31 mouse cellular contexts compared by ENCODE assay signal in genomic region chrX:94378734-94379133, GRCm38 (mm10). TPM values are rescaled to one million over a fixed set of nuclear protein-coding genes. Genes with fewer than 3 reads are reported as not detected.
DNase-seq lines count a peak whose midpoint lies in the region; ATAC-seq and TF ChIP-seq lines count a peak whose summit lies in the region.
"Had no signal": no experiment of that assay in that cellular context is flagged by ENCODE, and none has a peak within 500 bp of the region (broad histone marks: within the 10 kb centered on the region; RNA-seq: fewer than 3 reads in every experiment).

No protein-coding gene starts in this region.

- H3K4me2 ChIP-seq in heart, embryonic 13.5 days = no peak overlapping the region
- no peak overlapping the region for H3K4me2 ChIP-seq in liver, embryonic 11.5 days
- no peak overlapping the region for H3K4me2 ChIP-seq in liver, postnatal 0 days (ENCODE audit: low read depth, low read length)
- H3K4me2 ChIP-seq in midbrain, embryonic 16.5 days (ENCODE audit: low read length) = no peak overlapping the region
- H3K4me2 ChIP-seq: embryonic facial prominence, embryonic 13.5 days; heart, embryonic 11.5 days; hindbrain, embryonic 13.5 days; neural tube, embryonic 12.5 days had no signal

- H3K9me3 ChIP-seq in heart, embryonic 13.5 days = no peaks in the 10 kb centered on the region
- H3K9me3 ChIP-seq in liver, embryonic 11.5 days (ENCODE audit: control insufficient read depth, low read length) = no peaks in the 10 kb centered on the region
- no peaks in the 10 kb centered on the region for H3K9me3 ChIP-seq in liver, postnatal 0 days (ENCODE audit: low read length)
- H3K9me3 ChIP-seq in midbrain, embryonic 16.5 days (replicated peaks; ENCODE audit: control insufficient read depth, low read length, poor library complexity, severe bottlenecking) = no peaks in the 10 kb centered on the region
- H3K9me3 ChIP-seq: embryonic facial prominence, embryonic 13.5 days; forebrain, embryonic 10.5 days; hindbrain, embryonic 13.5 days; neural tube, embryonic 12.5 days had no signal

- intact Hi-C loops in heart, adult 2 months (cut with DNase I) = no loop called here

- no peak for TF ChIP-seq CTCF in heart, adult 2 months (IDR thresholded peaks at IDR 0.05)
- no peak for TF ChIP-seq CTCF in liver, postnatal 0 days (IDR thresholded peaks at IDR 0.05; ENCODE audit: low read depth)

- peaks cover 20% of the 10 kb centered on the region for H3K36me3 ChIP-seq in heart, embryonic 13.5 days
- H3K36me3 ChIP-seq in heart, adult 2 months (ENCODE audit: control insufficient read depth, insufficient read depth, low read length) = no peaks in the 10 kb centered on the region
- no peaks in the 10 kb centered on the region; the same call in 1 of the 2 replicates for H3K36me3 ChIP-seq in liver, embryonic 11.5 days (ENCODE audit: control insufficient read depth, insufficient read depth, low read length)
- H3K36me3 ChIP-seq in liver, postnatal 0 days (replicated peaks; ENCODE audit: insufficient read depth, low read length) = 0 out of 2 replicates have a peak, but pooled peaks cover 4% of the 10 kb centered on the region
- no peaks in the 10 kb centered on the region for H3K36me3 ChIP-seq in midbrain, embryonic 16.5 days (ENCODE audit: control insufficient read depth, insufficient read depth, low read length)
- H3K36me3 ChIP-seq: neural tube, embryonic 12.5 days had no signal

- no peak for TF ChIP-seq EP300 in heart, adult 2 months (IDR thresholded peaks at IDR 0.05; ENCODE audit: insufficient read depth, low read depth, low read length)
- no peak for TF ChIP-seq EP300 in liver, postnatal 0 days (IDR thresholded peaks at IDR 0.05; ENCODE audit: low read depth)

- no peak for ATAC-seq in heart, embryonic 13.5 days (ENCODE audit: extremely low read depth, insufficient number of reproducible peaks, low FRiP score, low TSS enrichment)
- 0 out of 2 replicates have a peak, but pooled peaks have one; percentile 36 for ATAC-seq in liver, embryonic 11.5 days (replicated peaks; ENCODE audit: low FRiP score)
- no peak for ATAC-seq in liver, postnatal 0 days
- peak; percentile 69; the same call in 1 of the 2 replicates for ATAC-seq in megakaryocyte progenitor cell, adult 5-6 weeks (replicated peaks; ENCODE audit: poor library complexity)
- ATAC-seq in midbrain, embryonic 16.5 days = peak; percentile 64; the same call in 1 of the 2 replicates
- ATAC-seq: forebrain, embryonic 16.5 days; intestine, postnatal 0 days; lung, postnatal 0 days had no signal

- no peak overlapping the region for H3K4me3 ChIP-seq in heart, embryonic 13.5 days
- no peak overlapping the region for H3K4me3 ChIP-seq in heart, adult 2 months
- H3K4me3 ChIP-seq in liver, embryonic 11.5 days (ENCODE audit: low read depth, low read length) = no peak overlapping the region
- no peak overlapping the region for H3K4me3 ChIP-seq in liver, postnatal 0 days (ENCODE audit: low read depth, low read length)
- H3K4me3 ChIP-seq in midbrain, embryonic 16.5 days (ENCODE audit: low read depth, low read length) = no peak overlapping the region
- H3K4me3 ChIP-seq: embryonic facial prominence, embryonic 13.5 days; forebrain, embryonic 10.5 days; hindbrain, embryonic 13.5 days; myocyte; neural tube, embryonic 12.5 days had no signal

- peak overlapping the region; percentile 48; the same call in 1 of the 2 replicates for H3K27ac ChIP-seq in heart, embryonic 13.5 days (replicated peaks)
- H3K27ac ChIP-seq in heart, adult 2 months = no peak overlapping the region
- H3K27ac ChIP-seq in liver, embryonic 11.5 days (ENCODE audit: low read depth, low read length) = no peak overlapping the region
- H3K27ac ChIP-seq in liver, postnatal 0 days (ENCODE audit: low read depth) = no peak overlapping the region
- no peak overlapping the region for H3K27ac ChIP-seq in midbrain, embryonic 16.5 days (ENCODE audit: low read length)
- H3K27ac ChIP-seq: embryonic facial prominence, embryonic 13.5 days; forebrain, embryonic 10.5 days; hindbrain, embryonic 13.5 days; neural tube, embryonic 12.5 days had no signal

- no peak for DNase-seq in heart, adult 2 months
- DNase-seq in liver, embryonic 11.5 days (ENCODE audit: low spot score) = no peak
- DNase-seq in liver, postnatal 0 days = no peak
- DNase-seq in right cerebral cortex, postnatal 36 days (ENCODE audit: low spot score in 2 of 2) = no peak
- DNase-seq: adrenal gland, postnatal 25 days; cerebellum, adult 18-20 months; cerebellum, postnatal 10 days; heart, postnatal 14 days; kidney, postnatal 25 days; lung, postnatal 4 days; right cerebral cortex, adult 18-20 months; right cerebral cortex, postnatal 4 days; thymus, adult 2 months; thymus, postnatal 36 days had no signal

- TF ChIP-seq POLR2A in heart, adult 2 months (IDR thresholded peaks at IDR 0.05; ENCODE audit: insufficient read depth, low read depth, low read length) = no peak

- no peaks in the 10 kb centered on the region for H3K79me2 ChIP-seq in heart, adult 2 months (replicated peaks; ENCODE audit: control insufficient read depth, insufficient read depth, low read length)

- no peak overlapping the region for H3K9ac ChIP-seq in heart, embryonic 13.5 days
- H3K9ac ChIP-seq in heart, adult 2 months (ENCODE audit: low read depth, low read length) = no peak overlapping the region
- H3K9ac ChIP-seq in liver, embryonic 11.5 days (ENCODE audit: low read depth, low read length) = no peak overlapping the region
- no peak overlapping the region for H3K9ac ChIP-seq in liver, postnatal 0 days (replicated peaks)
- H3K9ac ChIP-seq in midbrain, embryonic 16.5 days (ENCODE audit: low read depth, low read length) = no peak overlapping the region
- H3K9ac ChIP-seq: embryonic facial prominence, embryonic 13.5 days; hindbrain, embryonic 13.5 days; neural tube, embryonic 12.5 days had no signal

- peaks cover 55% of the 10 kb centered on the region for H3K27me3 ChIP-seq in heart, embryonic 13.5 days (replicated peaks)
- no peaks in the 10 kb centered on the region for H3K27me3 ChIP-seq in heart, adult 2 months (ENCODE audit: control insufficient read depth, insufficient read depth, low read length)
- H3K27me3 ChIP-seq in liver, embryonic 11.5 days (replicated peaks; ENCODE audit: control insufficient read depth, insufficient read depth, low read length) = peaks cover 7% of the 10 kb centered on the region
- H3K27me3 ChIP-seq in liver, postnatal 0 days (ENCODE audit: insufficient read depth, low read length) = no peaks in the 10 kb centered on the region
- peaks cover 7% of the 10 kb centered on the region for H3K27me3 ChIP-seq in midbrain, embryonic 16.5 days (ENCODE audit: control insufficient read depth, insufficient read depth, low read depth, low read length)
- H3K27me3 ChIP-seq: neural tube, embryonic 12.5 days had no signal

- peaks cover 3% of the 10 kb centered on the region; the same call in 1 of the 2 replicates for H3K4me1 ChIP-seq in heart, embryonic 13.5 days
- H3K4me1 ChIP-seq in heart, adult 2 months (ENCODE audit: control insufficient read depth, insufficient read depth, low read length) = no peaks in the 10 kb centered on the region
- H3K4me1 ChIP-seq in liver, embryonic 11.5 days (replicated peaks; ENCODE audit: control insufficient read depth, insufficient read depth, low read length) = no peaks in the 10 kb centered on the region
- no peaks in the 10 kb centered on the region for H3K4me1 ChIP-seq in liver, postnatal 0 days (ENCODE audit: insufficient read depth)
- no peaks in the 10 kb centered on the region for H3K4me1 ChIP-seq in midbrain, embryonic 16.5 days (ENCODE audit: control insufficient read depth, insufficient read depth, low read length)
- H3K4me1 ChIP-seq: embryonic facial prominence, embryonic 13.5 days; forebrain, embryonic 10.5 days; hindbrain, embryonic 13.5 days; neural tube, embryonic 12.5 days had no signal

- 60% methylated on average over 5 of the region's 5 CpGs for WGBS in heart, embryonic 13.5 days
- 80% methylated on average over 5 of the region's 5 CpGs for WGBS in heart, adult 2 months
- 70% methylated on average over 5 of the region's 5 CpGs for whole genome bisulfite sequencing in liver, embryonic 11.5 days
- WGBS in liver, postnatal 0 days (ENCODE audit: insufficient replicate concordance) = 76% methylated on average over 5 of the region's 5 CpGs
- WGBS in midbrain, embryonic 16.5 days = 64% methylated on average over 5 of the region's 5 CpGs

RNA-seq across cellular contexts. Expression of gene Apoo, which starts 11.8 kb away (rescaled TPM):
- polyA plus RNA-seq in heart, embryonic 13.5 days (2015; fragmentation: Nextera tagmentation; extraction: Ambion mirVana) = 179 and 192 TPM in 2 replicates
- total RNA-seq in heart, adult 2 months (2021) = 100 to 1,000 TPM; 183 to 262 TPM
- 69.0 and 121 TPM in 2 replicates for polyA plus RNA-seq in heart, adult 2 months (2012; rRNA removed)
- 73.9 and 74.6 TPM in 2 replicates for polyA plus RNA-seq in liver, embryonic 11.5 days (2014; fragmentation: Nextera tagmentation; extraction: Ambion mirVana)
- 49.7 and 52.9 TPM in 2 replicates for polyA plus RNA-seq in liver, postnatal 0 days (2015; fragmentation: Nextera tagmentation; extraction: Ambion mirVana)
- total RNA-seq in megakaryocyte progenitor cell, adult 5-6 weeks (2015) = 41.3 and 41.5 TPM in 2 replicates
- total RNA-seq in megakaryocyte progenitor cell, adult 5-6 weeks (2017) = 20.8 and 21.5 TPM in 2 replicates
- polyA plus RNA-seq in midbrain, embryonic 16.5 days (2015; fragmentation: Nextera tagmentation; extraction: Ambion mirVana) = 121 and 122 TPM in 2 replicates

RNA-seq across cellular contexts. Expression of gene Fam90a1b, which starts 12.2 kb away (rescaled TPM):
- 0.11 TPM in 1 of 2 replicates, not detected in the other for polyA plus RNA-seq in heart, embryonic 13.5 days (2015; fragmentation: Nextera tagmentation; extraction: Ambion mirVana)
- not detected for total RNA-seq in heart, adult 2 months (2021)
- not detected in 2 replicates for polyA plus RNA-seq in heart, adult 2 months (2012; rRNA removed)
- polyA plus RNA-seq in liver, embryonic 11.5 days (2014; fragmentation: Nextera tagmentation; extraction: Ambion mirVana) = not detected in 2 replicates
- not detected in 2 replicates for polyA plus RNA-seq in liver, postnatal 0 days (2015; fragmentation: Nextera tagmentation; extraction: Ambion mirVana)
- not detected in 2 replicates for total RNA-seq in megakaryocyte progenitor cell, adult 5-6 weeks (2015)
- total RNA-seq in megakaryocyte progenitor cell, adult 5-6 weeks (2017) = not detected in 2 replicates
- polyA plus RNA-seq in midbrain, embryonic 16.5 days (2015; fragmentation: Nextera tagmentation; extraction: Ambion mirVana) = 0.09 and 0.10 TPM in 2 replicates
- total RNA-seq: adrenal gland, adult 18-20 months; adrenal gland, postnatal 25 days; gastrocnemius, adult 8-10 months; heart, postnatal 14 days; layer of hippocampus, adult 18-20 months; liver, adult 2 months had no signal
- polyA plus RNA-seq: liver, adult 2 months; liver, embryonic 16.5 days; lung, postnatal 0 days; myocyte; neural tube, embryonic 12.5 days had no signal

Comparison
In these comparisons a context has a peak if more than half of its experiments do, and no peak if none do; other contexts are left out.
1. ATAC-seq: peak in liver, embryonic 11.5 days (single experiment), megakaryocyte progenitor cell, adult 5-6 weeks (single experiment) and midbrain, embryonic 16.5 days (single experiment); none in heart, embryonic 13.5 days (single experiment) and liver, postnatal 0 days (single experiment).